Mouse (Mus musculus) lung, embryonic 16.5 days (tissue): ENCODE measurements around the gene Hck. TPM values are rescaled to one million over a fixed set of nuclear protein-coding genes. Genes with fewer than 3 reads are reported as not detected.
A peak's percentile ranks its signal among the peaks of the same experiment; 100 is the strongest.

Source experiments
- ATAC-seq: fragments of 200-750 bp; cut with Nextera tagmentation; 2 replicates; pipeline ENCODE4 v1.8.0; 2017; ENCODE audit warnings: low read depth, mild to moderate bottlenecking, moderate library complexity
- H3K27ac ChIP-seq: fragments of 300-500 bp; sonication (generic); 2 replicates; pipeline ENCODE4 v1.5.1; 2014; ENCODE audit warnings: mild to moderate bottlenecking, control low read depth, low read length
- H3K27me3 ChIP-seq: fragments of 300-500 bp; sonication (generic); 2 replicates; pipeline ENCODE4 v1.6.1; 2014; ENCODE audit warnings: low read depth, low read length, mixed read lengths; ENCODE audit not compliant: control insufficient read depth, insufficient read depth
- H3K36me3 ChIP-seq: fragments of 300-500 bp; sonication (generic); 2 replicates; pipeline ENCODE4 v1.6.1; 2014; ENCODE audit warnings: low read length; ENCODE audit not compliant: control insufficient read depth, insufficient read depth
- H3K4me1 ChIP-seq: fragments of 300-500 bp; sonication (generic); replicated peaks from 2 replicates; pipeline ENCODE4 v1.6.1; 2014; ENCODE audit warnings: low read length, mixed read lengths; ENCODE audit not compliant: control insufficient read depth, insufficient read depth
- H3K4me2 ChIP-seq: fragments of 300-500 bp; sonication (generic); 2 replicates; pipeline ENCODE4 v1.6.1; 2014; ENCODE audit warnings: low read depth, low read length, control low read depth
- H3K4me3 ChIP-seq: fragments of 300-500 bp; sonication (generic); 2 replicates; pipeline ENCODE4 v1.5.1; 2014; ENCODE audit warnings: mild to moderate bottlenecking, low read length, control low read depth
- H3K9ac ChIP-seq: fragments of 300-500 bp; sonication (generic); 2 replicates; pipeline ENCODE4 v1.6.1; 2014; ENCODE audit warnings: low read length, control low read depth
- H3K9me3 ChIP-seq: fragments of 300-500 bp; sonication (generic); 2 replicates; pipeline ENCODE4 v1.6.1; 2016; ENCODE audit warnings: low read length; ENCODE audit not compliant: control insufficient read depth
- WGBS: fragments of 180-500 bp; shearing (Covaris S2); extraction: QIAGEN DNeasy Blood & Tissue Kit; methylation state at CpG from one replicate; pipeline ENCODE4 v1.1.7; 2014; 5-methylcytosine and 5-hydroxymethylcytosine counted together
- polyA plus RNA-seq: library from polyadenylated mRNA; unstranded; fragments of >200 nt; fragmentation: Nextera tagmentation; extraction: Ambion mirVana; gene quantifications from 2 replicates; pipeline ENCODE4 v1.2.1, GENCODE M21; 2015

The Hck gene
- polyA plus RNA-seq, 1 experiment from 2014 or later = 4.5 TPM

DNA sequence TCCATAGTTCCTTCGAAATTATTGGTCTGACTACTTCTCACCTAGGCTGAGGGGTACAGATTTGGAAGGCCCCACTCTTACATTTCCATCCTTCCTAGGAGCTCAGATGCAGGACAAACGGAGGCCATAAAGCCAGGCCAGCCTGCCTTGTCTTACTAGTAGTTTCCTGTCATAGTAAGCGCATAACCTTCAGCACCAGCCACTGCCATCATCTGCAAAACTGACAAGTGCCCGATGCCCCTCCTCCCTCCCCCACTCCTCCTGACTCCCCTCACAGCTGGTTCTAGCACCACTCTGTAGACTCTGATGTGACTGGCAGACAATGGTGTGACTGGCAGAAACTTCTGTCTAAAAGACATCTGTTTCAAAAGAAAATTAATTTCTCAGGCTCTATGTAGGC lies 22.1 kb upstream of the Hck start:
- Histone ChIP-seq H3K27me3 (no peaks in the 10 kb centered on the region), H3K9ac (no peak overlapping the region), H3K36me3 (no peaks in the 10 kb centered on the region), H3K4me1 (no peaks in the 10 kb centered on the region; the same call in 1 of the 2 replicates), H3K4me2 (no peak overlapping the region), H3K9me3 (no peaks in the 10 kb centered on the region), H3K27ac (no peak overlapping the region), H3K4me3 (no peak overlapping the region)
- ATAC-seq = no peak
- 79% methylated on average over 4 of the region's 4 CpGs for WGBS

GRCm38 (mm10) chr2:153087091-153087490 lies 21.2 kb upstream of the Hck start:
- no peaks in the 10 kb centered on the region for H3K36me3 ChIP-seq
- no peak overlapping the region for H3K9ac ChIP-seq
- H3K27me3 ChIP-seq = no peaks in the 10 kb centered on the region
- WGBS = 88% methylated on average over 10 of the region's 10 CpGs
- no peaks in the 10 kb centered on the region; the same call in 1 of the 2 replicates for H3K4me1 ChIP-seq
- no peak overlapping the region for H3K4me3 ChIP-seq
- H3K4me2 ChIP-seq = no peak overlapping the region
- no peak overlapping the region for H3K27ac ChIP-seq
- no peaks in the 10 kb centered on the region for H3K9me3 ChIP-seq
- ATAC-seq = no peak

GRCm38 (mm10) chr2:153089316-153089715 lies 19.0 kb upstream of the Hck start:
- Histone ChIP-seq H3K4me3 (no peak overlapping the region), H3K27me3 (no peaks in the 10 kb centered on the region), H3K9me3 (no peaks in the 10 kb centered on the region), H3K4me1 (no peaks in the 10 kb centered on the region; the same call in 1 of the 2 replicates), H3K9ac (no peak overlapping the region), H3K4me2 (no peak overlapping the region), H3K36me3 (no peaks in the 10 kb centered on the region), H3K27ac (no peak overlapping the region)
- ATAC-seq = no peak
- WGBS = 46% methylated on average over 2 of the region's 2 CpGs

DNA sequence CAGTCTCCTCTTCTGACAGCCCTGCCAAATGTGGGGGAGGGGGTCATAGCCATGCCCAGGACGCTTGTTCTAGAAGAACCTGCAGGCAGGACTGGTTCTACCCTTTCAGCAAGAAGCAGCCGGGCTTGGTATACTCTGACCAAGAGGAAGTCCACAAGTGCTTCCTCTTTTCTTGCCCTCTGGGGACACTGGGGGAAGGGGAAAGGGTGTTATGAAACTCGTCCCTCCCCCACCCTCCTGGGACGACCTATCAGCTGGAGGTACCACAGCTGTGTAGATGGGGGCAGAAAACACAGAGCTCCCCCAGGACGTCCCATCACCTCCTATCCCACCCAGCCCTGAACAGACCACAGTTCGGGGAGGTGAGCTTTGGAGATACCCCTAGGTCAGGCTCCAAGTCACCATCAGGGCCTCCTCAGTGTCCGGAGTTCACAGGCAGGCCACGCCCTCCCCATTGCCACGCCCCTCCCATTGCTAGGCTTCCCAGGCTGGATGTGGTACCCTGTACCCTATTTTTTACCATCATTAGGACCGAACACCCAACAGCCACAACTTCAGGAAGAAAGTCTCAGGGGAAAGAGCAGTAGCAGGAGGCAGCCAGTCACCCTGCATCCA lies 17.6 kb upstream of the Hck start:
- no peaks in the 10 kb centered on the region; the same call in 1 of the 2 replicates for H3K4me1 ChIP-seq
- WGBS = 21% methylated on average over 10 of the region's 10 CpGs
- H3K4me3 ChIP-seq = no peak overlapping the region
- no peaks in the 10 kb centered on the region for H3K27me3 ChIP-seq
- H3K9ac ChIP-seq = no peak overlapping the region
- no peaks in the 10 kb centered on the region for H3K36me3 ChIP-seq
- ATAC-seq = peak; percentile 45
- no peaks in the 10 kb centered on the region for H3K9me3 ChIP-seq
- H3K4me2 ChIP-seq = no peak overlapping the region
- no peak overlapping the region for H3K27ac ChIP-seq

DNA sequence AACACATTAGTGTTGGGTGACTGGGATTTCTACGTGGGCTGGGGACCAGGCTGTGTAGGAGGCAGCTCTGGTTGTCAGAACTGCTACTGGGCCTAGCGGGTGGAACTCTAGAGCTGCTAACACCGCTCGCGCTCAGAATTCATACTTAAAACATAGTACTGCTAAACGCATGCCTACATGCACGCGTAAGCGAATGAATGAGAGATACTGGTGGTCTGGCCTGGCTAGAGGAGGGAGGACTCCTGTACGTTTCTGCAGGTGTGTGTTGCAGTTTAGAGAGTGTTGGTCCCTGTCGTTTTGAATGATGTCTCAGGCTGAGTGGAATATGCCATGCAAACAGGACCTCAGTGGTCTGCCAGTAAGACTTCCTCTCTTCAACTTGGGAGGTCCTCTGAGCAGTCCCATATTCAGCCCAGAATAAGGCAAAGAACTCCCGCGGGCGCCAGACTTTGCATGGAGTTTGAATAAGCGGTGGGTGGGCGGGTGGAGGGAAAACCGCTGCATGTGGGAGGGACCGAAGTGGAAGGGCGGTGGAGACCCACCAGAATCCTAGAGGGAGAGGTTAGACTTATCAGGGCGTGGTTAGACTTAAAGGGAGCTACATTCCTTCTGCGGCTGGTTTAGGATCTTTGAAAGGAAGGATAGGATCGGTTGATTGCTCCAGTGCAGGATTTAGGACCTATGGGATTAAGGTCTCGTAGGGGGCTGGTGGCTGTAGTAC lies 1.1 kb upstream of the Hck start:
- H3K4me2 ChIP-seq = peak overlapping the region; percentile 77
- no peak overlapping the region for H3K27ac ChIP-seq
- H3K4me3 ChIP-seq = peak overlapping the region; percentile 49
- ATAC-seq = peak; percentile 21
- no peaks in the 10 kb centered on the region for H3K9me3 ChIP-seq
- H3K4me1 ChIP-seq = peaks cover 9% of the 10 kb centered on the region; the same call in 1 of the 2 replicates
- H3K27me3 ChIP-seq = peaks cover 35% of the 10 kb centered on the region
- no peaks in the 10 kb centered on the region for H3K36me3 ChIP-seq
- peak overlapping the region; percentile 34; the same call in 1 of the 2 replicates for H3K9ac ChIP-seq
- 31% methylated on average over 23 of the region's 23 CpGs for WGBS

GRCm38 (mm10) chr2:153107802-153108201 lies 466 bp upstream of the Hck start:
- Histone ChIP-seq H3K4me1 (peaks cover 9% of the 10 kb centered on the region; the same call in 1 of the 2 replicates), H3K4me3 (peak overlapping the region; percentile 49), H3K27ac (no peak overlapping the region), H3K36me3 (no peaks in the 10 kb centered on the region), H3K27me3 (peaks cover 35% of the 10 kb centered on the region), H3K9ac (peak overlapping the region; percentile 34; the same call in 1 of the 2 replicates), H3K4me2 (peak overlapping the region; percentile 77), H3K9me3 (no peaks in the 10 kb centered on the region)
- peak; percentile 27; the same call in 1 of the 2 replicates for ATAC-seq
- WGBS = 3% methylated on average over 15 of the region's 15 CpGs

- ATAC-seq = no peak
- H3K27me3 ChIP-seq = peaks cover 35% of the 10 kb centered on the region
- no peak overlapping the region for H3K27ac ChIP-seq
- H3K4me3 ChIP-seq = no peak overlapping the region
- WGBS = 62% methylated on average over 7 of the region's 7 CpGs
- no peaks in the 10 kb centered on the region for H3K9me3 ChIP-seq
- H3K36me3 ChIP-seq = no peaks in the 10 kb centered on the region
- H3K9ac ChIP-seq = no peak overlapping the region
- H3K4me1 ChIP-seq = peaks cover 9% of the 10 kb centered on the region; the same call in 1 of the 2 replicates
- no peak overlapping the region for H3K4me2 ChIP-seq
Measured at GRCm38 (mm10) chr2:153109596-153109995, 1.3 kb downstream of the Hck start.

DNA sequence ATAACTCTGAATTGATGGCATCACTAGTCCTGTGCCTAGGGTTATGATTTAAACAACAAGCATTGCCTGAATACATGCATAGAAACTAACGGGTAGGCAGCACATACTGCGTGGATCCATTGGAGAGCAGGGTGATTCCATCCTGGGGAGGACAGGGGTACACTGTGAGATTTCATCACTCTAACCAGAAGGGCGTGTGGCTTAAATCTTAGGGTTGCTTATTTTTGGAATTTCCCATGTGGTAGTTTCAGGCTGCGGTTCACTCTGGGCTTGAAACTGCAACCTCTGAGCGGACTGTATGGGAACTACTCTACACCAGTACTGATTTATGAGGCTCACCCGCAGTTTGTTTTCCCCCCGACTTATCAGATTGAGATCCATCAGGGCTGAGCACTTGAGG lies 3.0 kb downstream of the Hck start:
- H3K27ac ChIP-seq = no peak overlapping the region
- H3K4me2 ChIP-seq = no peak overlapping the region
- H3K27me3 ChIP-seq = peaks cover 35% of the 10 kb centered on the region
- no peak for ATAC-seq
- no peak overlapping the region for H3K4me3 ChIP-seq
- H3K9me3 ChIP-seq = no peaks in the 10 kb centered on the region
- WGBS = 73% methylated on average over 7 of the region's 7 CpGs
- no peak overlapping the region for H3K9ac ChIP-seq
- H3K36me3 ChIP-seq = no peaks in the 10 kb centered on the region
- peaks cover 9% of the 10 kb centered on the region; the same call in 1 of the 2 replicates for H3K4me1 ChIP-seq

GRCm38 (mm10) chr2:153115679-153116081 lies 7.4 kb downstream of the Hck start:
- Histone ChIP-seq H3K27me3 (0 out of 2 replicates have a peak, but pooled peaks cover under 1% of the 10 kb centered on the region), H3K4me3 (no peak overlapping the region), H3K4me1 (no peaks in the 10 kb centered on the region), H3K9ac (no peak overlapping the region), H3K9me3 (no peaks in the 10 kb centered on the region), H3K36me3 (no peaks in the 10 kb centered on the region), H3K4me2 (no peak overlapping the region), H3K27ac (no peak overlapping the region)
- 65% methylated on average over 4 of the region's 4 CpGs for WGBS
- ATAC-seq = no peak
